Comparison of ENCODE assay signal across 8 mouse cellular contexts in genomic region chr5:125159293-125159692, GRCm38 (mm10). TPM values are rescaled to one million over a fixed set of nuclear protein-coding genes. Genes with fewer than 3 reads are reported as not detected.
DNase-seq lines count a peak whose midpoint lies in the region; ATAC-seq and TF ChIP-seq lines count a peak whose summit lies in the region.

No protein-coding gene starts in this region.

- peaks cover 17% of the 10 kb centered on the region; the same call in 1 of the 2 replicates for H3K36me3 ChIP-seq in embryonic facial prominence, embryonic 10.5 days (replicated peaks)
- H3K36me3 ChIP-seq in kidney, adult 2 months (ENCODE audit: control insufficient read depth, insufficient read depth, low read length) = no peaks in the 10 kb centered on the region
- H3K36me3 ChIP-seq in lung, postnatal 0 days (ENCODE audit: insufficient read depth, low read length) = 0 out of 2 replicates have a peak, but pooled peaks cover 4% of the 10 kb centered on the region

- WGBS in embryonic facial prominence, embryonic 10.5 days = 7% methylated on average over 12 of the region's 12 CpGs
- WGBS in kidney, adult 2 months = 6% methylated on average over 12 of the region's 12 CpGs
- 8% methylated on average over 11 of the region's 12 CpGs for WGBS in lung, postnatal 0 days

- TF ChIP-seq CTCF in Patski (IDR thresholded peaks at IDR 0.05) = no peak
- TF ChIP-seq CTCF in kidney, adult 2 months (conservative IDR thresholded peaks at IDR 0.05; ENCODE audit: insufficient read depth, insufficient read length, low read depth, low read length) = no peak
- TF ChIP-seq CTCF in lung, postnatal 0 days (IDR thresholded peaks at IDR 0.05) = no peak

- no peaks in the 10 kb centered on the region for H3K9me3 ChIP-seq in embryonic facial prominence, embryonic 10.5 days
- H3K9me3 ChIP-seq in lung, postnatal 0 days (ENCODE audit: low read length) = no peaks in the 10 kb centered on the region

- CTCF ChIA-PET in Patski (lab: Charles Lee) = interaction anchor here (3.3 kb wide), 1 partner anchor 16 kb away, joined by 10 read pairs; no protein-coding TSS in a partner anchor

- peak; percentile 42 for ATAC-seq in Patski
- ATAC-seq in lung, postnatal 0 days = peak; percentile 57
- no peak for ATAC-seq in megakaryocyte, adult 5-6 weeks (ENCODE audit: poor library complexity, severe bottlenecking)

- no peak for TF ChIP-seq EP300 in lung, postnatal 0 days (IDR thresholded peaks at IDR 0.05)

- peak overlapping the region; percentile 85 for H3K27ac ChIP-seq in embryonic facial prominence, embryonic 10.5 days (replicated peaks)
- H3K27ac ChIP-seq in kidney, adult 2 months (ENCODE audit: insufficient read depth, low read depth, low read length) = no peak overlapping the region
- H3K27ac ChIP-seq in lung, postnatal 0 days (ENCODE audit: low read length) = 0 out of 2 replicates have a peak overlapping the region, but pooled peaks have one; percentile 55

- H3K4me1 ChIP-seq in embryonic facial prominence, embryonic 10.5 days = peaks cover 97% of the 10 kb centered on the region
- H3K4me1 ChIP-seq in kidney, adult 2 months (ENCODE audit: control insufficient read depth, insufficient read depth, low read length) = peaks cover 45% of the 10 kb centered on the region
- H3K4me1 ChIP-seq in lung, postnatal 0 days (ENCODE audit: insufficient read depth, low read depth, low read length) = peaks cover 46% of the 10 kb centered on the region

- DNase-seq in 3134 (ENCODE audit: extremely low read depth, insufficient read length, low spot score) = peak; percentile 86
- no peak for DNase-seq in Patski (ENCODE audit: low read depth, low spot score)
- peak; percentile 81 for DNase-seq in embryonic facial prominence, embryonic 10.5 days (ENCODE audit: low spot score)
- DNase-seq in heart, adult 8-10 months (ENCODE audit: low spot score) = peak; percentile 81
- DNase-seq in kidney, adult 2 months = peak; percentile 90
- peak; percentile 83 for DNase-seq in lung, postnatal 0 days (ENCODE audit: low spot score)
- peak; percentile 95 for DNase-seq in skeletal muscle tissue, adult 2 months (ENCODE audit: low read depth, low spot score)

- no peak for TF ChIP-seq POLR2A in kidney, adult 2 months (IDR thresholded peaks at IDR 0.05; ENCODE audit: low read depth, low read length)

- peak overlapping the region; percentile 45 for H3K4me3 ChIP-seq in embryonic facial prominence, embryonic 10.5 days
- no peak overlapping the region for H3K4me3 ChIP-seq in kidney, adult 2 months (ENCODE audit: insufficient read depth, low read depth, low read length)
- no peak overlapping the region for H3K4me3 ChIP-seq in lung, postnatal 0 days (ENCODE audit: low read depth, low read length)

- H3K27me3 ChIP-seq in Patski = no peaks in the 10 kb centered on the region
- H3K27me3 ChIP-seq in embryonic facial prominence, embryonic 10.5 days (replicated peaks; ENCODE audit: low read depth, poor library complexity, severe bottlenecking) = no peaks in the 10 kb centered on the region
- no peaks in the 10 kb centered on the region for H3K27me3 ChIP-seq in kidney, adult 2 months (replicated peaks; ENCODE audit: control insufficient read depth, insufficient read depth, low read length)
- H3K27me3 ChIP-seq in lung, postnatal 0 days (replicated peaks; ENCODE audit: insufficient read depth, low read length) = no peaks in the 10 kb centered on the region

- in situ Hi-C loops in Patski (cut with MboI; ENCODE audit: low pct_unique_long_range_greater_than_20kb) = no loop called here

- no peak overlapping the region for H3K9ac ChIP-seq in lung, postnatal 0 days (replicated peaks; ENCODE audit: low read depth)

- POLR2A ChIA-PET in Patski (lab: Charles Lee) = interaction anchor here (0.8 to 1.4 kb wide), 2 partner anchors 24 to 44 kb away, joined by 3 read pairs; no protein-coding TSS in a partner anchor

- 0 out of 2 replicates have a peak overlapping the region, but pooled peaks have one; percentile 1 for H3K4me2 ChIP-seq in lung, postnatal 0 days (replicated peaks; ENCODE audit: low read depth, low read length)

RNA-seq across cellular contexts. Expression of gene Ncor2, which starts 19.7 kb away (rescaled TPM):
- 98.6 TPM for polyA plus RNA-seq in Patski (2021)
- polyA plus RNA-seq in embryonic facial prominence, embryonic 10.5 days (2016; fragmentation: Nextera tagmentation; extraction: Ambion mirVana) = 19.2 and 19.8 TPM in 2 replicates
- 10 to 100 TPM; 81.6 to 92.4 (median 84.5) TPM for total RNA-seq in heart, adult 8-10 months (2022)
- polyA plus RNA-seq in kidney, adult 2 months (2012; rRNA removed) = 32.0 and 38.8 TPM in 2 replicates
- polyA plus RNA-seq in lung, postnatal 0 days (2015; fragmentation: Nextera tagmentation; extraction: Ambion mirVana) = 20.2 and 23.9 TPM in 2 replicates
- 87.7 and 107 TPM in 2 replicates for total RNA-seq in megakaryocyte, adult 5-6 weeks (2015)
- 15.0 and 21.5 TPM in 2 replicates for total RNA-seq in megakaryocyte, adult 5-6 weeks (2017)
